Comparison of ENCODE assay signal across 5 mouse cellular contexts in the genomic region with DNA sequence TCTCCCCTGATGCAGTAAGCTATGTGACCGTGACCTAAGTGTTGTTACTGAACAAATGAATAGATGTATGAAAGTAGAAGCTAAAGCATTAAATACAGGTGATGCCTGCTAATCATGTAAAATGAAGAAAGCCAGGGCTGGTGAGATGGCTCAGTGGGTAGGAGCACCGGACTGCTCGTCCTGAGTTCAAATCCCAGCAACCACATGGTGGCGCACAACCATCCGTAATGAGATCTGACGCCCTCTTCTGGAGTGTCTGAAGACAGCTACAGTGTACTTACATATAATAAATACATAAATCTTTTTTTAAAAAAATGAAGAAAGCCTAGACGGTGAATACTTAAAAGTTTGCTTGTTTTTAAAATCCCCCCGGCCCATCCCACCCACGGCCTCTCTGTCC. TPM values are rescaled to one million over a fixed set of nuclear protein-coding genes. Genes with fewer than 3 reads are reported as not detected.
"Had no signal": no experiment of that assay in that cellular context is flagged by ENCODE, and none has a peak within 500 bp of the region (broad histone marks: within the 10 kb centered on the region; RNA-seq: fewer than 3 reads in every experiment).

No protein-coding gene starts in this region.

RNA-seq across cellular contexts. Expression of gene Esr2, which starts 44.0 kb away (rescaled TPM):
- total RNA-seq: megakaryocyte progenitor cell, adult 5-6 weeks; monocyte, adult 5-6 weeks; neutrophil, adult 5-6 weeks had no signal
- polyA plus RNA-seq: liver, postnatal 0 days; macrophage had no signal
